ENCODE assay signal across 8 mouse cellular contexts in genomic region chr3:138526073-138526915, GRCm38 (mm10). TPM values are rescaled to one million over a fixed set of nuclear protein-coding genes. Genes with fewer than 3 reads are reported as not detected.
A peak's percentile ranks its signal among the peaks of the same experiment; 100 is the strongest.
DNase-seq lines count a peak whose midpoint lies in the region; ATAC-seq lines count a peak whose summit lies in the region.

Gene Eif4e (plus strand): TSS chr3:138526179.

- peak within 1 kb of the TSS; percentile 88 for H3K4me2 ChIP-seq in heart, embryonic 15.5 days
- peak within 1 kb of the TSS; percentile 97 for H3K4me2 ChIP-seq in liver, embryonic 15.5 days
- peak within 1 kb of the TSS; percentile 78 for H3K4me2 ChIP-seq in neural tube, embryonic 11.5 days (ENCODE audit: low read depth)

- ATAC-seq in heart, embryonic 15.5 days (replicated peaks; ENCODE audit: insufficient number of reproducible peaks, insufficient read depth, low FRiP score, low read depth), result peak; percentile 29; the same call in 1 of the 2 replicates
- ATAC-seq in liver, embryonic 15.5 days (ENCODE audit: insufficient read depth), result peak; percentile 45
- peak; percentile 42 for ATAC-seq in neural tube, embryonic 11.5 days (ENCODE audit: insufficient read depth, low FRiP score, low TSS enrichment)

- DNase-seq in B cell, adult 2 months, result peak; percentile 50
- DNase-seq in adrenal gland, postnatal 10 days, result peak; percentile 81
- peak; percentile 75 for DNase-seq in fibroblast of lung, adult 2 months (ENCODE audit: low read depth)
- peak; percentile 75 for DNase-seq in kidney, postnatal 14 days
- DNase-seq in neural tube, embryonic 11.5 days (ENCODE audit: low spot score), result peak; percentile 25
- peak; percentile 39 to 46 for DNase-seq in thymus, adult 18-20 months

- no peaks in the 10 kb centered on the region for H3K9me3 ChIP-seq in heart, embryonic 15.5 days (replicated peaks)
- H3K9me3 ChIP-seq in liver, embryonic 15.5 days (replicated peaks), result no peaks in the 10 kb centered on the region
- H3K9me3 ChIP-seq in neural tube, embryonic 11.5 days (ENCODE audit: control insufficient read depth, low read length), result no peaks in the 10 kb centered on the region

- H3K27ac ChIP-seq in heart, embryonic 15.5 days, result peak within 1 kb of the TSS; percentile 96
- peak within 1 kb of the TSS; percentile 82 for H3K27ac ChIP-seq in liver, embryonic 15.5 days (replicated peaks)
- H3K27ac ChIP-seq in neural tube, embryonic 11.5 days (ENCODE audit: low read depth, low read length), result peak within 1 kb of the TSS; percentile 72

- H3K4me1 ChIP-seq in heart, embryonic 15.5 days (replicated peaks), result peaks cover 28% of the 10 kb centered on the region
- peaks cover 41% of the 10 kb centered on the region for H3K4me1 ChIP-seq in liver, embryonic 15.5 days (replicated peaks)
- peaks cover 13% of the 10 kb centered on the region; the same call in 1 of the 2 replicates for H3K4me1 ChIP-seq in neural tube, embryonic 11.5 days (ENCODE audit: control insufficient read depth, insufficient read depth, low read length)

- H3K4me3 ChIP-seq in heart, embryonic 15.5 days, result peak within 1 kb of the TSS; percentile 78
- peak within 1 kb of the TSS; percentile 100 for H3K4me3 ChIP-seq in liver, embryonic 15.5 days (replicated peaks)
- peak within 1 kb of the TSS; percentile 99 for H3K4me3 ChIP-seq in neural tube, embryonic 11.5 days (ENCODE audit: low read depth, low read length)

- peak within 1 kb of the TSS; percentile 71 for H3K9ac ChIP-seq in heart, embryonic 15.5 days
- H3K9ac ChIP-seq in liver, embryonic 15.5 days, result peak within 1 kb of the TSS; percentile 80
- peak within 1 kb of the TSS; percentile 70 for H3K9ac ChIP-seq in neural tube, embryonic 11.5 days (ENCODE audit: low read length)

- no peaks in the 10 kb centered on the region for H3K27me3 ChIP-seq in heart, embryonic 15.5 days
- no peaks in the 10 kb centered on the region; the same call in 1 of the 2 replicates for H3K27me3 ChIP-seq in liver, embryonic 15.5 days
- H3K27me3 ChIP-seq in neural tube, embryonic 11.5 days (ENCODE audit: control insufficient read depth, insufficient read depth, low read length), result no peaks in the 10 kb centered on the region

- H3K36me3 ChIP-seq in heart, embryonic 15.5 days, result no peaks in the 10 kb centered on the region
- H3K36me3 ChIP-seq in liver, embryonic 15.5 days (replicated peaks), result no peaks in the 10 kb centered on the region
- H3K36me3 ChIP-seq in neural tube, embryonic 11.5 days (ENCODE audit: control insufficient read depth, insufficient read depth, low read length), result no peaks in the 10 kb centered on the region

- 2% methylated on average over 39 of the region's 39 CpGs for WGBS in heart, embryonic 15.5 days
- 2% methylated on average over 39 of the region's 39 CpGs for WGBS in liver, embryonic 15.5 days (ENCODE audit: insufficient replicate concordance)
- 2% methylated on average over 39 of the region's 39 CpGs for WGBS in neural tube, embryonic 11.5 days

RNA-seq across cellular contexts. Expression of gene Eif4e, which starts in this region (rescaled TPM):
- total RNA-seq in adrenal gland, postnatal 10 days (2021), result 100 to 1,000 TPM; 152 to 172 TPM
- 207 and 232 TPM in 2 replicates for polyA plus RNA-seq in heart, embryonic 15.5 days (2015; fragmentation: Nextera tagmentation; extraction: Ambion mirVana)
- 156 and 163 TPM in 2 replicates for polyA plus RNA-seq in liver, embryonic 15.5 days (2015; fragmentation: Nextera tagmentation; extraction: Ambion mirVana)
- polyA plus RNA-seq in neural tube, embryonic 11.5 days (2014; fragmentation: Nextera tagmentation; extraction: Ambion mirVana), result 458 and 468 TPM in 2 replicates

Comparison
In these comparisons a context has a peak if more than half of its experiments do, and no peak if none do; other contexts are left out.
1. Peak in every context shown above with its lines: DNase-seq, ATAC-seq, H3K4me3 ChIP-seq and H3K27ac ChIP-seq.
2. DNase-seq: peak in every context shown above with its lines; median percentile 81 in adrenal gland, postnatal 10 days; 75 in fibroblast of lung, adult 2 months; 75 in kidney, postnatal 14 days; 50 in B cell, adult 2 months; 42 in thymus, adult 18-20 months; 25 in neural tube, embryonic 11.5 days.